Mouse (Mus musculus) neural tube, embryonic 14.5 days (tissue): ENCODE measurements around the gene Ghr. TPM values are rescaled to one million over a fixed set of nuclear protein-coding genes. Genes with fewer than 3 reads are reported as not detected.

ENCODE experiments used
- ATAC-seq: fragments of 200-750 bp; cut with Nextera tagmentation; 2 replicates; pipeline ENCODE4 v1.8.0; 2017; ENCODE audit warnings: low read depth, mild to moderate bottlenecking, moderate TSS enrichment, moderate library complexity
- H3K27ac ChIP-seq: fragments of 300-500 bp; sonication (generic); 2 replicates; pipeline ENCODE4 v1.5.1; 2014; ENCODE audit warnings: low read depth, mild to moderate bottlenecking, control low read depth, low read length, moderate library complexity, mixed read lengths
- H3K27me3 ChIP-seq: fragments of 300-500 bp; sonication (generic); 2 replicates; pipeline ENCODE4 v1.6.1; 2014; ENCODE audit warnings: low read length; ENCODE audit not compliant: control insufficient read depth, insufficient read depth
- H3K36me3 ChIP-seq: fragments of 300-500 bp; sonication (generic); 2 replicates; pipeline ENCODE4 v1.6.1; 2014; ENCODE audit warnings: low read length, mixed read lengths; ENCODE audit not compliant: control insufficient read depth, insufficient read depth
- H3K4me1 ChIP-seq: fragments of 300-500 bp; sonication (generic); 2 replicates; pipeline ENCODE4 v1.6.1; 2014; ENCODE audit warnings: low read length; ENCODE audit not compliant: control insufficient read depth, insufficient read depth
- H3K4me2 ChIP-seq: fragments of 300-500 bp; sonication (generic); 2 replicates; pipeline ENCODE4 v1.6.1; 2014; ENCODE audit warnings: mild to moderate bottlenecking, low read depth, low read length, control low read depth
- H3K4me3 ChIP-seq: fragments of 300-500 bp; sonication (generic); 2 replicates; pipeline ENCODE4 v1.5.1; 2014; ENCODE audit warnings: low read depth, low read length, control low read depth, mixed read lengths
- H3K9ac ChIP-seq: fragments of 300-500 bp; sonication (generic); replicated peaks from 2 replicates; pipeline ENCODE4 v1.6.1; 2014; ENCODE audit warnings: low read depth, mild to moderate bottlenecking, control low read depth, low read length, mixed read lengths
- H3K9me3 ChIP-seq: fragments of 300-500 bp; sonication (generic); 2 replicates; pipeline ENCODE4 v1.6.1; 2016; ENCODE audit warnings: low read length; ENCODE audit not compliant: control insufficient read depth
- WGBS: fragments of 180-500 bp; shearing (Covaris S2); extraction: QIAGEN DNeasy Blood & Tissue Kit; methylation state at CpG from one replicate; pipeline ENCODE4 v1.1.7; 2014; 5-methylcytosine and 5-hydroxymethylcytosine counted together
- polyA plus RNA-seq: library from polyadenylated mRNA; unstranded; fragments of >200 nt; fragmentation: Nextera tagmentation; extraction: Ambion mirVana; gene quantifications from 2 replicates; pipeline ENCODE4 v1.2.1, GENCODE M21; 2014

Ghr gene
- polyA plus RNA-seq, 1 experiment from 2014 or later = 9.8 TPM

DNA sequence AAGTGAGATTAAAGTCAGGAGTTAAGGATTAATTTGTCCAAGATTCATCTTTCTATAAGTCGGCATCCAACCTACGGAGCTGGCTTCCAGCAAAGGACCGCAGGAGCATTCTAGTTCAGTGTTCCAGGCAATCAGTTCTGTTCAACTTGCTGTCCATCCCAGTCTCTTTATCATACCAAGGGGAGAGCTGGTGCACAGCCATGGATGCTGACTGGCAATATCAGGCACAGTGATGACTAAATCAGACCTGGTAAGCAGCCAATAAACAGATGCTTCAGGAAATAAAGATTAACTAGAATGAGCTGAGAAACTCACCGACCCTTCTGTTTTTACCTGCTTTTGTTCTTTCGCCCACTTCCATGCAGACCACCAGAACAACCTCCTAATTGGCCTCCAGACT lies 154.3 kb downstream of the Ghr start:
- Histone ChIP-seq H3K4me1 (no peaks in the 10 kb centered on the region), H3K27me3 (no peaks in the 10 kb centered on the region), H3K9ac (no peak overlapping the region), H3K4me2 (no peak overlapping the region), H3K27ac (no peak overlapping the region), H3K9me3 (no peaks in the 10 kb centered on the region), H3K36me3 (no peaks in the 10 kb centered on the region), H3K4me3 (no peak overlapping the region)
- ATAC-seq = no peak
- 91% methylated on average over 5 of the region's 5 CpGs for WGBS

DNA sequence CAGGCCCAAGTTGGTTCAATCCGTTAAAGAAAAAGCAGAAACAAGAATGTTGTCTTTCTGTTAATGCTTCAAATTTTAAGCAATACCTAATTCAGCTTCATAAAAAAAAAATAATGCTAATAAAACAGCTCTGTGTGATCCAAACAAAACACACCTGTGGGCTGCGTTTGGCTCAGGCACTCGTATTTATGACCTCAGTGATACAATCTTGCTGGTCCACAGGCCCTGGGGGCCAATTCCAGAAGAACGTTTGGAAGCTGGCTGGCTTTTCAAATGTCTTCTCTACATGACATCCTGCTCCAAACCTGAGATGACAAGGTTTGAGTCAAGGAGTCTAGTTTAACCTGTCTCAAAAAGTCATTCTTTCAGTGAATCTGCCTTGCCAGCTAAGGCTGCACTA lies 156.9 kb downstream of the Ghr start:
- Histone ChIP-seq H3K27ac (no peak overlapping the region), H3K9me3 (no peaks in the 10 kb centered on the region), H3K9ac (no peak overlapping the region), H3K36me3 (no peaks in the 10 kb centered on the region), H3K4me2 (no peak overlapping the region), H3K27me3 (no peaks in the 10 kb centered on the region), H3K4me3 (no peak overlapping the region), H3K4me1 (no peaks in the 10 kb centered on the region)
- no peak for ATAC-seq
- 49% methylated on average over 4 of the region's 4 CpGs for WGBS

DNA sequence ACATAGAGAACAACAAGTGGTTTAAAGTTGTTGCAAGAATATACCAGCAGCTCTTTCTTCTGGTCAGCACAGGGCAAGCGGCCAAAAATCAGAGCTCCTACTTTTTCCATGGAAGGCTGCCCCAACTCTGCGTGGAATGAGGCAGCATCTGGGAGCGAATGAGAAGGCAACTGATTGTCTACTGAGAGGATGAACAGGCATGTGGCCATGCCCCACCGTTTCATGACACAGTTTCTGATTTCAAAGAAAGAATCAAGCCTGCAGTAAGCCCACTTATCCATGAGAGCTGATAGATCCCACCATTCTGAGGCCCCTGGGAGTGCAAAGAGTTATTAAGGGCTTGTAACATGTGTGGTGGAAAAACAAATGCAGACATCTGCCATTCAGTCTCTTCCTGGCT lies 160.1 kb downstream of the Ghr start:
- Histone ChIP-seq H3K4me2 (no peak overlapping the region), H3K4me3 (no peak overlapping the region), H3K9ac (no peak overlapping the region), H3K4me1 (no peaks in the 10 kb centered on the region), H3K9me3 (no peaks in the 10 kb centered on the region), H3K27ac (no peak overlapping the region), H3K27me3 (no peaks in the 10 kb centered on the region), H3K36me3 (no peaks in the 10 kb centered on the region)
- 66% methylated on average over 4 of the region's 4 CpGs for WGBS
- ATAC-seq = no peak

DNA sequence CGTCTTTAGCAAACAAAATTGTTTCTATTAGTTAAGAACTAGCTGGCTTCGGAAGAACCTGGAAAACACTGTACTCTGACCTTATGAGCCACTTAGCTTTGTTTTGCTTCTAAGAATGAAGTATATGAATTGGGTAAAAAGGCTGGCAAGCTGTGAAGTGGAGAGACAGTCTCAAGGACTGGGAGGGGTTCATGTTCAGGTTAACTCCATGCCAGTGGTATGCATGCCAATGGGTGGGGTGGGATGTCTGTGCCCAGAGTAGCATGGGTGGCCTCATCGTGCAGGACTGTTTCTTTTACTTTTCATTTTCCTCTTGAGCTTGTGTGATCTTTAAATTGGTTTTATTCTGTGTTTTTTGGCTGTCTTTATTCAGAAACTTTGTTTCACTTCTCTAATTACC lies 165.6 kb downstream of the Ghr start:
- ATAC-seq = no peak
- WGBS = 83% methylated on average over 3 of the region's 3 CpGs

DNA sequence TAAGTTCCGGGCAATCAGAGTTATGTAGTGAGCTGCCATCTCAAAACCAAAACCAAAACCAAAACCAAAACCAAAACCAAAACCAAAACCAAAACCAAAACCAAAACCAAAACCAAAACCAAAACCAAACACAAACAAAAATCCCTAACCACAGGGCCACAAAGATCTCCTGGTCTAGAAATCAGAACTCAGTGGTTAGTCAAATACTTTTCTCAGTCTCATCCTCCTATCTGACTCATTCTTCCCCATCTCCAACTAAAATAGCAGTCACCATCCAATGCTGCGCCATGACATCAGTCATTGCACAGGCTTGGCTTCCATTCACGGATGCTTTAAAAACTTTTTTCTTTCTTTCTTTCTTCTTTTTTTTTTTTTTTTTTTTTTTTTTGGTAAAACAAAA lies 170.2 kb downstream of the Ghr start:
- Histone ChIP-seq H3K9ac (no peak overlapping the region), H3K4me1 (no peaks in the 10 kb centered on the region), H3K27me3 (no peaks in the 10 kb centered on the region), H3K4me2 (no peak overlapping the region), H3K4me3 (no peak overlapping the region), H3K27ac (no peak overlapping the region), H3K36me3 (no peaks in the 10 kb centered on the region), H3K9me3 (no peaks in the 10 kb centered on the region)
- no peak for ATAC-seq
- WGBS = 92% methylated on average over 3 of the region's 3 CpGs

More for the DNA sequence above, 165.6 kb downstream of the Ghr start:
- Histone ChIP-seq H3K4me3 (no peak overlapping the region), H3K36me3 (no peaks in the 10 kb centered on the region), H3K27me3 (no peaks in the 10 kb centered on the region), H3K9ac (no peak overlapping the region), H3K4me1 (no peaks in the 10 kb centered on the region), H3K27ac (no peak overlapping the region), H3K4me2 (no peak overlapping the region), H3K9me3 (no peaks in the 10 kb centered on the region)

DNA sequence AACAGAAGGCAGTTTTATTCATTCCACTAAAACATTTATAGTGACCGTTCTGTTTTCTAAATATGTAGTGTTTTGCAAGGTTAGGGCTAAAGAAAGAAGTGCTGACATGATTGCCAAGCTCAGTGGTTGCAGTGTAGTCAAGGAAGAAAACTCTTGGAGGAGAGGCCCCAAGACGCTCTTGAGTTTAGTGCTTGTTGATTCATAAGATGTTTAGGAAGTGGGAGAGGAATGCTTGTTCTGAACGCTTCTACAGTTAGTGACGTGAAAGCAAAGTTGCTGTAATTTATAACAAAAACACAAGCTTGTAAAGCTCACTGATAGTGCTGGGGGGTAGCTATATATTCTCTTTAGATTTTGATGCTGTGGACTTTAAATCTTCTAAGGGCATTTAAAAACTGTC lies 174.8 kb downstream of the Ghr start:
- Histone ChIP-seq H3K27ac (no peak overlapping the region), H3K36me3 (no peaks in the 10 kb centered on the region), H3K9me3 (no peaks in the 10 kb centered on the region), H3K9ac (no peak overlapping the region), H3K27me3 (no peaks in the 10 kb centered on the region), H3K4me2 (no peak overlapping the region), H3K4me3 (no peak overlapping the region), H3K4me1 (no peaks in the 10 kb centered on the region)
- WGBS = 86% methylated on average over 4 of the region's 4 CpGs
- no peak for ATAC-seq

DNA sequence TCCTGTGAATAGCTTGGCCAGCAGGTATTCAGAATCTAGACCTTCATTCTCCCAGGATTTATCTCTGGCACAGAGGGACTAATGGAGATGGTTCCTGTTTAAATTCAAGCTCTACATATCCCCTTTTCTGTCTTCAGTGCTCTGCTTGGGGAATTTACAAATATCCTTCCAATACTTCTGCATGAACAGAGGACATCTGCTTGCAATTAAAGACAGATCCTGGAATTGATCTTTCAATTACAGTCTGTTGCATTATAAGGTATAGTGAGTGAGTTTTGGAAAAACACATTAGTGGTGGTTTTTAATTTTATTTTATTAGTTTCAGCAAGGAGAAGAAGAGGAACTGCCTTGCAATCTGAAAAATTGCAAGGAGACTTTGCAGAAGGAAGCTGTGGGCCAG lies 184.1 kb downstream of the Ghr start:
- H3K9ac ChIP-seq = no peak overlapping the region
- no peaks in the 10 kb centered on the region for H3K27me3 ChIP-seq
- no peaks in the 10 kb centered on the region for H3K9me3 ChIP-seq
- no peak overlapping the region for H3K4me3 ChIP-seq
- no peaks in the 10 kb centered on the region for H3K36me3 ChIP-seq
- H3K27ac ChIP-seq = no peak overlapping the region
- no peak overlapping the region for H3K4me2 ChIP-seq
- ATAC-seq = no peak
- H3K4me1 ChIP-seq = no peaks in the 10 kb centered on the region

DNA sequence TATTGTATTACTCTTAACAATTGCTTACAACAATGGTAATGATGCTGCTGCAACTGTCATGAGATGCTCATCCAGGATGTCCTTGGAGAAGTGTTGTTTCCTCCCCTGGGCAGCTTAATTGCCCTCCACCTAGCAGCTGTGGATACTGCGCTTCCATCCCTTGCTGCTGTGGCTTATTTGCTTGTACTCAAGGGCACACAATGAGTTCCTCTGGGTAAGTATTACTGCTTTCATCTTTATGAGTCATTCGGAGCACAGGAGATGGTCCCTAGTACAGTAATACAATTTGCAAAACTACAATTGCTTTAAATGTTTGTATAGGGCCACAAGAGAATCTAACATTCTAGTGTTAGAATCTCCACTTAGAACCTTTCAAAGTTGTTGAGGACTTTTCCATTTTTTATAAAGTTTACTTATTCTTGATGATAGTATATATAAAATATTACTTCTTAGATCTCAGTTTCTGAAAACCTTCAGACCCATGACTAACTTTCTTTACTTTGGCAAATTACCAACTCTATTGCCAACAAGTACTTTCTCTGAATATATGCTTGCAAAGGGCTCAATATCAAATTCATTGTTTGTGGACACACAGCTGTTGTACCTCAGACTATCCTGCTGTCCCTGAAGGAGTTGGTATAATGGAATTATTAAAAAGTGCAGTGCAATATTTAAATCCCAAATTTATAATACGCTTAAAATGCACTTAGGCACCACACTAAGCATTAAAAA lies 185.8 kb downstream of the Ghr start:
- no peaks in the 10 kb centered on the region for H3K27me3 ChIP-seq
- no peaks in the 10 kb centered on the region for H3K36me3 ChIP-seq
- H3K9me3 ChIP-seq = no peaks in the 10 kb centered on the region
- no peak overlapping the region for H3K4me2 ChIP-seq
- H3K9ac ChIP-seq = no peak overlapping the region
- H3K27ac ChIP-seq = no peak overlapping the region
- ATAC-seq = no peak
- no peak overlapping the region for H3K4me3 ChIP-seq
- WGBS = 79% methylated on average over 3 of the region's 3 CpGs
- H3K4me1 ChIP-seq = no peaks in the 10 kb centered on the region

DNA sequence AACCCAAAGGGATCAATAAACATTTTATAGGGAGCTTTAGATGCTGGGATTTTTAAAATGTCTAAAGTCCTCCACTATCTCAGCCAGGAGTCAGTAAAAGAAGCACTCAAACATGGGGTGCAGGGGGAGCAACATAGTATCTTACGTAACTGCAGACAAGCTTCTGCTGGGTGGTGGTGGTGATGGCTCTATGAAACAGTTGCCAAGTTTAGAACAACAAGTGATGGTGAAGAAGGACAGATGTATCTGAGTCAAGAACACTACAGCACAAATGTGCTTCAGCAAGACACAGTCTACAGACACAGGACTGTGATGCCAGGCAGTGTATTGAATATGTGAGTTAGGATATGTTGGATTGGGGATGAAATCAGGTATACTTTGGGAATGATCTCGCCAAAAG lies 187.1 kb downstream of the Ghr start:
- no peak overlapping the region for H3K4me3 ChIP-seq
- no peak overlapping the region for H3K27ac ChIP-seq
- no peaks in the 10 kb centered on the region for H3K27me3 ChIP-seq
- no peak overlapping the region for H3K9ac ChIP-seq
- no peaks in the 10 kb centered on the region for H3K9me3 ChIP-seq
- no peak for ATAC-seq
- WGBS = 84% methylated on average over 2 of the region's 2 CpGs
- H3K4me2 ChIP-seq = no peak overlapping the region
- H3K36me3 ChIP-seq = no peaks in the 10 kb centered on the region
- H3K4me1 ChIP-seq = no peaks in the 10 kb centered on the region
